Mouse (Mus musculus) urinary bladder, adult 2 months (tissue): ENCODE measurements around the gene Dtnb. TPM values are rescaled to one million over a fixed set of nuclear protein-coding genes. Genes with fewer than 3 reads are reported as not detected.

Experiments
- DNase-seq: peaks from one replicate; pipeline ENCODE4 v3.0.0; 2022; ENCODE audit warnings: low spot score
- polyA plus RNA-seq: library from polyadenylated mRNA; depleted of rRNA; stranded (reverse); fragments of >200 nt; gene quantifications from 2 replicates; pipeline ENCODE4 v1.2.3, GENCODE M21; 2012

Gene Dtnb
- polyA plus RNA-seq, 1 experiment, result 21.2 TPM

DNA sequence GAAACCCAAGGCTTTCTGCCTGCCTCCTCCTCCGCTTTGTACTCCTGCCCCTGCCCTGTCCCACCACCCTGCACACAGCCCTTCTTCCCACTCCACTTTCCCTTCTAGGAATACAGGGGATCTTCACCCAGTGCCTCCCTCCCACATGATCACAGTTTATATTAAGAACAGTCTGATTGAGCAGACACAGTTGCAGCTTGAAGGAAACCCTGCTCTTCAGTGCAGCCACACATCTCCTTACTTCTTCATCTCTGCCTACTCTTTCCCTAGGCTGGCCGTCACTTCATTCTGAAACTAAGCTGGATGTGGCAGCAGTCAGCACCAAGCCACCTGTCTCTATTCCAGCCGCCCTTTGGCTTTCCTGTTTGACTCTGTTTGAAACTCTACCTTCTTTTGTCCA, 201.5 kb downstream of the Dtnb start:
- DNase-seq, result no peak

DNA sequence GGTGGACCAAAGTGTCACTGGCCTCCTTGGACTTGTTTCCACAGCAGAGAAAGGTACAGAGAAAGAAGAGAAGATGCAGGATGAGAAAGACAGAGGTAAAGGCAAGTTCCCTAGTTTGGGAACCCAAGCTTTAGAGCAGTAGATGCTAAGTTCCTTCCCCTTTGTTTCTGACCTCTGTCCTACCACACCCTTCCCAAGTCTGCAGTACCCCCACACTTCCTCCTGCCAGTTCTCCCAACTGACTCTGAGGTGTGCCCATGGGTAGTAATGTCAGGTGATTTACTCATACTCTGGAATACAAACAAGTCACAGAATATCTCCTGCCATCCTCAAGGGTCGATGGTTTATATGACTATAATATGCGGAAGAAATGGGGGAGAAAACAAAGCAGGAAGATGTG, 203.8 kb downstream of the Dtnb start:
- no peak for DNase-seq

DNA sequence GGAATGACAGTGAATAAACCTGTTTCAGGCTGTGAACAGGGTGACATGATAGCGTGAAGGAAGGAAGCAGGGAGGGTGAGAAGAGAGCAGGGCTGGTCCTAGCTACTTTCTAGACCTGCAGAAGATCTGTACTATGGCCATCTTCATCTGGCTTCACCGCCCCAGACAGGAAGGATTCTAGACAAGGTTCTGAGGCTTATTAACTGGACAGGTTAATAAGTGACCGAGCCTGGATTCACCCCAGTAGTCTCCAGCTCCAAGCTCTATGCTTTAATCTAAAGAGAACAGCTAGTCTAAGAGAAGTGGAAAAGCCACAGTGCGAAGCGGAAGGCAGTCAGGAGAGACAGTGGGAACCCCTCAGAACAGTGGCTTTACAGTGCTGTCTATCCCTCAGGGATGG, 205.5 kb downstream of the Dtnb start:
- DNase-seq, result no peak

DNA sequence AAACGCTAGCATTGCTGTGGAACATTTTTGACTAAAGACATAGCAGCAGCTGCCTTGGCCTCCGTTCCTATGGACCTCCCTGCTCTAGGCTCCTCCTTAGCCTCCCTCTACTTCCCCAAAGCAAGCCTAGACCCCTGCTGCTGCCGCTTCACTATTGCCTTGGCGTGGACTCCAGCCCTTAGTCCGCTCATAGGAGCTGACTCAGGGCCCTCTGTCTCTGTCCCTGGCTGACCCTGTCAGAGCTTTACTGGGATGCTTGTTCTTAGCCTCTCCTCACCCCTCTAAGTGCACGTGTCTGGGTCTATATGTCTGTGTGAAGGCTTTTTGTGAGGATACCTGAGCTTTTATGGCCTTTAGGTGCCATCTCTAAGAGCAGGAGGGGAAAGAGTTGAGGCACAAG, 206.1 kb downstream of the Dtnb start:
- no peak for DNase-seq

DNA sequence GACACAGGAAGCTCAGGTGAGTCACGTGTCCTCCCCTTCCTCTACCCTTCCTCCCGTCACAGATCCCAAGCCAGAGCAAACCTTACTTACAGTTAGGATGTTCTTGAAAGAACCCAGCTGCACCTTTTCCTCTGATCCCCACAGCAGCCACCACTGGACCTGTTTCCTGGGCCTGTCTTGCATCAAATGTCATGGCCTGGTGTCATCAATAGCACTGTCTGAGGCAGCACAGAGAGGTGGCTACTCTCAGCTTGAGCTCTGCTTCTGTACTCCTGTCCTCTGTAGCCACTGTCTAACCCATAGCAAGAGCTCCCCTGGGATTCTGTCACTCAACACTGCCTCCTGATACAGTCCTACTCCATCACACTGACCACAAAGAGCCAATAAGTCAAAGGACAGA, 207.5 kb downstream of the Dtnb start:
- no peak for DNase-seq

DNA sequence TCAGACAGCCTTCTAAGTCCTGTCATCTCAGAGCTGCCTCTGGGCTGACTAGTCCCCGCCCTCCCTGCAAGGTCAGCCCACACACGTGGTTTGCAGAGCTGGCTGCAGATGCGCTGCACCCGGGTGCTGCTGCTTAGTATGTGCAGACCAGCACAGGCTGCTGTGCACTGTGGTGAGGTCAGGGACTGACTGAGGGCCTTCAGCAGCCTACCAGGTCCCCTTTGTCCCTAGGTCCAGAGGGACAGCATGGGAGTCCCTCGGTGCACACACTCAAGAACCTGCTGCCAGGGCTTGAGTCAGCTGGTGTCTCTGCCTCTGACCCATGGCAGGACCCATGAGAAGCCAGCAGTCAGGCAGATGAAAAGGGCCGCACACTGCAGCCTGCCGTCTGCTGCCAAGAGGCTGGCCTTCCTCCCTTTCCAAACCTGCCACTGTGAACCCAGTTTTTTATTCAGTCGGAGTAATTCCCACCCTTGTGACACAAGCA, 208.3 kb downstream of the Dtnb start:
- DNase-seq, result peak; percentile 37

DNA sequence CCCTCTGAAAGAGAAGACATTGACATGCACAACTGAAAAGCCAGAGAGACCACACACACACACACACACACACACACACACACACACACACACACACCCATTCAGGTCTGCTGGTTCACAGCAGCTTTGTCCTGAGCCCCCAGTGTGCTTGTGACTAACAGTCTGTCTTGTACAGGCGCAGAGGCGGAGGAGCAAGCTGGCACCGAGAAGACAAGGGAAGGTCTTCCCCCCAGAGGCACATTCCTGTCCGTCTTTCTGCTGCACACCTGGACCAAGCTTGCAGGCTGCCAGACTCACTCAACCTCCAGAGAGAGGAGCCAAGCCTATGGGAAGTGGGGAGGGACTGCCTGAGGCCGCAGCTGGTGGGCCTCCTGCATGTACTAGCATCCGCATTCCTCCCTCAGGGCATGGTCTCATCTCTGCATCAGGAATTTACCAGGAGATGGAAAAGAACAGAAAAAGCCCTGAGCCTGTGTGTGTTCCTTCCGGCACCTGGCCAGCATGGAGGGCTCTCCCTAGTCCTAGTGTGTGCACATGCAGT, 208.8 kb downstream of the Dtnb start:
- no peak for DNase-seq

DNA sequence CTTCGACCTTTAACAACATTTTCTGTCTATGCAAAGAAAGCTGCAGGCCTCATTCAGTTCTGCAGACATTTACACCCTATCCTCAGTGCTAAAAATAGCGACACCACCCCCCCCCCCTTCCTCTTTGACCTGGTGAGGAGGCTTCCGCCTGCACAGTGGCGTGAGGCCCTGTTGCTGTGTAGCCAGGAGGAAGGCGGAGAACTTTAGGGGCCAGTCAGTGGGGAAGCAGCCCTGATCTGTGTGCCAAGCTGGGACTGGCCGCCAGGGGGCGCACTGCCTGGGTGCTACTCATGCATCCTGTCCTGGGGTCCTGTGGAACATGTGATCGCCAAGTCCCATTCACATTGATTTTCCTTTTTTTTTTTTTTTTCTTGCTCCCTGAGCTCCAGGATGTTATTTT, 209.3 kb downstream of the Dtnb start:
- DNase-seq, result peak; percentile 83

DNA sequence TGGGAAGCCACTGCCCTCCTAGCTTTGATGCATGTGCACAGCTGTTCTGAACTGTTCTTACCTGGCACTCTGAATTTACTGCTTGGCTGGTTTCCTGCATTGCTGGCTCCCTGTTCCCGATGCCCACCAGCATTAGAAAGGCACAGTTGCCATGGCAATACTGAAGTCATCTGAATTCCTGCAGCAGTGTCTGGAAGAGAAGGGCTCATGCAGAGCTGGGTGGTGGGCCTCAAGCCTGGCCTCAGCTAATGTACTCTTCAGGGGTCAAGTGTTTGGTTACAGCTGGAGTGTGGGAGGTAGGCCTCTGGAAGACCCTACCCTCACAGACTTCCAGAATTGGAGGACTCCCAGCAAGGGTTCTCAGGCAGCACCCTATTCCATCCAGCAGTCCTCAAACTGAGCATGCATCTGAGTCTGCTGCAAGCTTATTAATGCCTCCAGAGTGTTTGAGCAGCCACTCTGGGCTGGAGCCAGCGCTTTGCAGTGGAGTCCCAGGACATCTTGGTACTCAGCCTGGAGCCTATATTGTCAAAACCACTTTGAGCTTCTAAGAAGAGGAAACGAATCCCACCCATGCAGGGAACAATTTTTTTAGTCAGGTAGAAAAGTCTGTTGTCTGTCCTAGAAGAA, 211.1 kb downstream of the Dtnb start:
- no peak for DNase-seq

DNA sequence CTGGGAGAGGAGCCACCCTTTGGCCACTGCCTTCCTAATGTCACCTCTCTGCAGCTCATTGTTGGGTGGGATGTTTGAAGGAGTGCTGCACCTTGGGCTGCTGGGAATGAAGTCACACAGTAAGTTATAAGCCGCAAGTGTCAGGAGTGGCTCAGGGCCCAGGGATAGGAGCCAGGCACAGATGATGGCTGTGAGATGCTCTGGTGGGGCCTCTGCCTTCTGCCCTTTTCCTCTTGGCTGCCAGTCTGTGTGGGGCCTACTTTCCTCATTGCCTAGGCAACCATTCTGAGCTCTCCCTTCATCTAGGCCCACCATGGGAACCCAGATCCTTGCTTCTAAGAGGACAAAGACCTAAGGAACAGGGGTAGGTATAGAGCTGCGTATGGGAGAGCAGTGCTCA, 212.1 kb downstream of the Dtnb start:
- no peak for DNase-seq

DNA sequence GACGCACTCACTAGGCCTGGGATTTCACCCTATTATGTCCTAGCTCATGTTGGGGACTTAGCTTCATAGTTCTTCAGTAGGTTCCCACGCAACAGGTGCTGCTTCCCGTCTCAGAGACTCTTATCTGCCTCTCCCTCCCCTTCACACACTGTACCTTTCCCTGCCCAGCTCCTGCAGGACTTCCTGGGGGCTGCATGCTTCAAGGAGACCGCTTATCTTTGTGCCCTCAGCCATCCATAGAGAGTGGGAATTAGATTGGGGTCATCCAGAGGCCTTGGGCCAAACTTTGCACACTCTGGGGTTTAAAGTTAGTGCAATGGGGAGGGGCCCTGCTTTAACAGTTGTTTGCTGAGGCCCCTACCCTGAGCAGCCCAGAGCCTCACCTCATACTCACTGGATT, 212.5 kb downstream of the Dtnb start:
- DNase-seq, result no peak

DNA sequence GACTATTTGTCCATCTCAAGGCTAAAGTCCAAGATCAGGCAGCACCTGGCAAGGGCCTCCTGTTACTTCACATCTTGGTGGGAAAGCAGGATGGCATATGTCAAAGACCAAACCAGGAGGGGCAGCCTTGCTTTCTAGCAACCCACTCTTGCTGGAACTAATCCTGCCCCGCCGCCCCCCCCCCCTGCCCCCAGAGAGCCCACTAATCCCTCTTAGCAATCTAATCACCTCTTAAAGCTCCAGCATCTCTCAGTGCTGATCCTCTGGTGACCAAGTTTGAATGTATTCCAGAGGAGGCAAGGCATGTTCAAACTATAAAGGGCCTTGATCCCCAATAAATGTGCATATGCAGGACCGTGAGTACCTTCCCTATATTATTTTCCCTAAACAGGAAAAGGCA, 214.9 kb downstream of the Dtnb start:
- DNase-seq, result no peak

DNA sequence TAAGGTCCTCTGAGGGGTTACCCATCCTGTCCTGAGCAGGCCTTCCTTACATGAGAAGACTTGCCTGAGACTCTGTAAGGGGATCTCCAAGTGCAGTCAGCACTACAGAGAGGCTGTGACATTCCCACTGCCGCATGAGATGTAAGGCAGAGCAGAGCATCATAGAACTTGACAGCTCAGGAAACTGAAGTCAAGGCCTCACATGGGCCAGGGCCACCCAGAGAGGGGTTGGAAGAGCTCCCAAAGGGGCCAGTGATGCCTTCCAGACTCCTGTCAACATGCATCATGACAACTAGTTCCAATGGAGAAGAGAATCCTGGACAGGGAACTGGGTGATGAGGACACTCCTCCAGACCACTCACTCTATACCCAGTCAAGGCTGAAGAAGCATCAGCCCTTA, 215.4 kb downstream of the Dtnb start:
- DNase-seq, result no peak

DNA sequence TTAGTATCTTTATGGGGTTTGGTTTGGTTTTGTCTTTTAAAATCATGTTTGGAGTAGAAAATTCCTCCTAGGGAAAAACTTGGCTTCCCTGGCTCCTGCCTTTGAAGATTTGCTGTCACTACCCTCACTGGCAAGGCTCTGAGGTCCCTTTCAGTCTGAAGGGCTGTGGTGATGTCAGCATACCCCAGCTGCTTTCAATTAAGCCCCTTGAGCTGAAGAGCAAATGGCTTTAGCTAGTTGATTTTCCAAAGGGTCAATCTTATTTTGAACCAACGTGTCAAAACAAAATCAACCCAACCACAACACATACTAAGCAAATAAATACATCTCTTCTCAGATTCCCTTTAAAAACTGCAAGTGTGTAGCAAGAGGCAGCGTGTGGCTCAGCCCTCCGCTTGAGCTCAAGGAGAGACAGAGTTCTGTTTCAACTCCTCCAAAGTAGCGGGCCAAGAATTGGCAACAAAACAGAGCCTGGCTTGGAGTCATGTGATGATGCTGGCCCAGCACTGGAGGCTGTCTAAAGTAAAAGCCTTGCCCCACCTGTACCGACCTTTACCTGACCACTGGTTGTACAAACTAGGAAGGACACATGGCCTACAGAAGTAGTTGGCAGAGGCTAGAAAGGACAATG, 216.4 kb downstream of the Dtnb start:
- no peak for DNase-seq

DNA sequence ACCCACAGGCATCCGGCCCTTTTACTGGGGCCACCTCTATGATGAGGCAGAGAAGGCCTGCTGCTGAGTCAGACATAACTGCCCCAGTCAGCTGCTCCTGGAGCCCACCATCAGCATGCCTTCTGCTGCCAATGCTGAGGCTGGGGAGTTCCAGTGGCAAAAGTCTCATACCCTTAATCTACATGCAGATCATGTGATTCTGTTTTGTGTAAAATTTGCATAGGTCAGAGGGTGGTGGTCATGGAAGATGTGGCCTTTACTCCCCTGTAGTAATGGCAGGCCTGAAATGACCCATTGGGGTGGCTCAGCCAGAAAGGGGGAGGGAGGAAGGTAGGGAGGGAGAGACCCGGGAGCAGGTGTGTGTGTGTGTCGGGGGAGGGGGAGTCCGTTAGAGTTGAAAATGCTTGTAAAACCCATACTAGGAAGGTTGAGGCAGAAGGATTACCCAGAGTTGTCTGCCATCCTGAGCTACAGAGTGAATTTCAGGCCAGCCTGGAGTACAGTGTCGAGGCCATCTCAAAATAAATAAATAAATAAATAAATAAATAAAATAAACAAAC, 217.5 kb downstream of the Dtnb start:
- no peak for DNase-seq

DNA sequence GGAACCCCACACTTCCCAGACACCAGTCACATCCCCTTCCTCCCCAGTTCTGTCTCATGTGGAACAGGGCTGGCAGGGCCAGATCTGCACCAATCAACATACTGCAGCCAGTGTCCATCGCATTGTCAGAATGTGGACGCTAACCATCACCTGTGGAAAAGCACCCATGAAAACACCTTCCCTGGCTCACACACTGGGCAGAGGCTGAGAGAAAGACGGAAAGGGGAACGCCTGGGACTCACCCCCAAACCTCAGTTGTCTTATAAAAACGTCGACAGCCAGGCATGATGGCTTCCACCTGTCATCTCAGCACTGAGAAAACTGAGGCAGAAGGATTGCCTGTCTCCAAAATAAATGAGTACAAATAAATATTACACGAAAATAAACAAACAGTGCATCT, 219.1 kb downstream of the Dtnb start:
- no peak for DNase-seq

DNA sequence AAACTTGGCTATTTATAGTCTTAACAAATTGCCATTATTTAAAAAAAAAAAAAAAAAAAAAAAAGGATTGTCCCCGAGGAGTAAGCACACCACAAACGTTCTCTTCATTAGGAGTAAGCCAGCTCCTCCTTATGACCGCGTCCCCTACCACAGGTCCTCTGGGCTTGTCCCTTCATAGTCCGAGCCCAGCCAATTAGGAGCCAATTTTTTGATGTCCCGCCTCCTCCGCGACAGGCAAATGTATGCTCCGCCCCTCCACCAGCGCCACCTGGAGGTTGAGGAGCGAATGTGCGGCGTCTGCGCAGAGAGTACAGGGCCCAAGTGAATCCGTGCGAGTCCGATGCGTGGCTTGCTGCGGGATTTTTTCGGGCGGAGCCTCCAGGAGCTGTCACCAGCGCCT, 219.6 kb downstream of the Dtnb start:
- DNase-seq, result peak; percentile 92

DNA sequence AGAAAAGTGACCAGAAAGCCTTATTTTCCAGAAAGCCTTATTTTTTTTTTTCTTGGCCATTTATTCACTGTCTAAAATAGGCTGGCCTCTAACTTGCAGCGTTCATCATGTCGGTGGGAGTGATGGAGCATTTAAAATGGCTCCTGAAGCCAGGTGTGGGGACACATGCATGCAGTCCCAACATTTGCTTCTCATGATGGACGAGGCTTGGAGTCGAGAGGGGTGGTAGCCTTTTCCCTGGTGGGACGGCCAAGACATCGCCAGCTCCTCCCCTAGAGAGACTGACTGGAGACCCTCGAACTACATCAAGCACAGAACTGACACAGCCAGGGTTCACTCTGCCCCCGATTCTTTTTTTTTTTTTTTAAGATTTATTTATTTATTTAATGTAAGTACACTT, 220.1 kb downstream of the Dtnb start:
- DNase-seq, result no peak

DNA sequence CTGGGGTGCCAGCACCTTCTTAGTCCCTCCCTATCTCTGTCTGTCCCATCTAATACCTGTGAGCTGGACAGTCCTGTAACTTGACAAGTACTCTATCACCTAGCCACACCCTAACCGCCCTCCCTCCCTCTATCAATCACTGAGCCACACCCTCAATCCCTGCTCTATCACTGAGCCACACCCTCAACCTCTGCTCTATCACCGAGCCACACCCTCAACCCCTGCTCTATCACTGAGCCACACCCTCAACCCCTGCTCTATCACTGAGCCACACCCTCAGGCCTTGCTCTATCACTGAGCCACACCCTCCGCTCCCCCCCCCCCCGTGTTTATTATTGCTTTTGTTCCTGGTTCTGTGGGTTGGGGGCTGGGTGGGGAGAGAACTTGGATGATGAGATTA, 223.4 kb downstream of the Dtnb start:
- no peak for DNase-seq

DNA sequence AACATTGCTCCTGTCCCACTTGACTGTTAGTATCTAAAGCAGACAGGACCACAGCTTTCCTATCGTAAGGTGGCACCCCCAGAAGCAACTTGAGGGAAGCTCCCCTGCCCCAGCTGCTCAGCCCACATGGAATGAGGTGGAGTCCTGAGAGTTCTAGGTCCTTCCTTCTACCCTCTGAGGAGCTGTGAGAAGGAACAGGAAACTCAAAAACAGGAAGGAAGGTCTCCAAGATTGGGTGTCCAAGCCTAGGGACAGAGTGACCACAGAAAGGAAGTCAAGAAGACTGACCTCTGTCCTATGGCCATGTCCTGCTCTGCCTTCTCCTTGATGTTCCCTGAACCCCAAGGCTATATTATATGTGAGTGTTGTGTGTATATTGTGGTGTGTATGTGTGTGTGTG, 227.4 kb downstream of the Dtnb start:
- DNase-seq, result no peak

DNA sequence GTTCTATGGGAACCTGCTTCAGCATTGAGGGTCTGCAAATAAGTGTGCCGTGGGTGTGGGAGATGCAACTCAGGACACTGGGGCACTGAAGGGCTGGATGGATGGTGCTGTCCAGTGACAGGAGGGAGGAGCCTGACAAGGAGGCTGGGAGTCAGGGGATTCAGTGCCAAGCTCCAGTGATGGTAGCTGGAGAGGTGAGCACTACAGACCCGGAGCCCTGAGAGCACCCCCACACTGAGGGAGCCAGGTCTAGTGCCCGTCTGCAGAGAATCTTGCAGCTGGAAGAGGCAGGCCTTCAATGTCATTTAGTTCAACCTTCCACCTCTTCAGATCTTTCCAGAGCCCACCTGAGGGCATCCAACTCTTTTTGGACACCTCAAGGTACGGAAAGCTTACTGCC, 233.7 kb downstream of the Dtnb start, which contains the start of gene Dnmt3a:
Dnmt3a (plus strand) TSS at position 156 of the 400 bp plus-strand sequence.
- DNase-seq, result no peak

DNA sequence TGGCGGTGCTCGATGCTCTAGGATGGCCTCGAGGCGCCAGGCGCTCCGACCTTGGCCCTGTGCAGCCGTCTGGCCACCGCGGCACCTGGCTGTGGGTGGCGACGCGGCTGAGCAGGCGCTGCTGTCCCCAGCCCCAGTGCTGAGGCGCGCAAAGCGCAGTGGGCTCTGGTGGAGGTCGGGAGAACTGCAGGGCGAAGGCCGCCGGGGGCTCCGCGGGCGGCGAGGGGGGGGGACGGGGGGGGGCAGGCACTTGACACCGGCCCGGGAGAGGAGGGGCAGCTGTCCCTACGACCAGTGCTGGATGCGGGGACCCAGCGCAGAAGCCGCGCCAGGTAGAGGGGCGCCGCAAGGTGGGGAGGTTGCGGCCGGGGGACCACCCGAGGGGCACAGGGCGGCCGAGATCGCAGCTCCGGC, 234.1 kb downstream of the Dtnb start:
- DNase-seq, result peak; percentile 63
